Mouse (Mus musculus): Measurements from ENCODE around the gene Exosc5. TPM values are rescaled to one million over a fixed set of nuclear protein-coding genes. Genes with fewer than 3 reads are reported as not detected.
A peak's percentile ranks its signal among the peaks of the same experiment; 100 is the strongest.

Gene Exosc5
- total RNA-seq, 2 experiments from 2014 or later = 20.3 to 23.2 TPM

- DNase-seq = peak in 1 of 2 experiments; percentile 13
- intact Hi-C loops (cut with DNase I) = no loop called here
Observed at GRCm38 (mm10) chr7:25703793-25704494, 45.0 kb downstream of the Exosc5 start.

GRCm38 (mm10) chr7:25704716-25705364 lies 45.9 kb downstream of the Exosc5 start:
- intact Hi-C loops (cut with DNase I) = no loop called here
- peak in 1 of 2 experiments; percentile 13 for DNase-seq

GRCm38 (mm10) chr7:25705801-25706251 lies 46.9 kb downstream of the Exosc5 start:
- intact Hi-C loops (cut with DNase I) = no loop called here
- DNase-seq = peak in 1 of 2 experiments; percentile 22

DNA sequence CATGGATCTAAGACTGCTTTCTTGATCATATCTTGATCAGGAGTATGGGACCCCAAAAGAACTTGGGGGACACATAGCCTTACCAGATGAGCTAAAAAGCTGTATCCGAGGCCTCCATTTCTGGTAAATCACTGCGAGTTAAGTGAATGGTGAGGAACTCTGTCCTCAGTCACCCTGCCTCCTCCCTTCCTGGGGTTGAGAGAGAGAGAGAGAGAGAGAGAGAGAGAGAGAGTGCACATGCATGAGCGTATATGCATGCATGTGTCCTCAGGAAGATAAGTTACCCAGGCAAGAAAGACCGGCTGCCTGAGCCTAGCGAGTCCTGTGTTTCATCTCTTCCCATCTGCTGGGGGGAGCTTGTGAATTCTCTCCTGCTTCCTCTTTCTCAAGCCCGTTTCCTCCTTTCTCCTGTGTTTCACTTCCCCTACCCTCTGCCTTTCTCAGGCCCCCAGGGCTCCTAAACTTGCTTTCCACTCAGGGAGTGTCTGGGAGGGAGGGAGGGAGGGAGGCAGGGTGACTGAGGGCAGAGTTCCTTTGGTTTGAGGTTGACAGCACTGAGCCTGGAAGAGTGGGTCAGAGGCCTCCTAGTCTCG lies 47.7 kb downstream of the Exosc5 start:
- intact Hi-C loops (cut with DNase I) = no loop called here
- no peak for DNase-seq

DNA sequence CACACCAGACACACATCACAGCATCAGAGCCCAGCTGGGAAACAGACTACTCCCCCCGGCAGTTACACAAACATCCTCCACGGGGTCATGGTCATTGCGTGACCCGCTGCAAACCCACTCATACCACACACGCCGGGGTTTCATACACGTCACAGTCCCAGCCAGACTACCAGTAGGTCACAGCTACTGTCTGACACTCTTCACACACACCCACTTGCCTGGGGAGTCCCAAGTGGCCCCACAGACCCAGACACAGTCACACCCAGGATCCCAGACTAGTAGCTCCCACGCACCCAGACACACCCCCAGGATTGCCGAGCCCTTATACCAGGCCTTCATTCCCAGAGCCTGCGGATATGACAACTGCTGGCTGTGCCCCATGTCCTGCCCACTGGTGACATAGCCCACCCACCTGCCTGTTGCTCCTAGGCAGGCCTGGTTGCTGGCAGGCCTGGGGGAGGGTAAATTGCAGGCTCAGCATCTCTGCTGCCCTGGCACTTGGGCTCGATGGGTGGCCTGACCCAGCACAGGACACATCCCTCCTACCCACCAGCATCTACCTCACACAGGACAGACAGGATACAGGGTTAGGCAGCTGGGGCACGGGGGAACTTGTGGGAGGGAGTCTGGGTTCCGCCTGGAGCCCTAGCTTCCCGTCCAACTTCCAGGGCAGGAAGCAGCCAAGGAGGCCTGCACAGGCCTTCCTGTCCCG lies 48.8 kb downstream of the Exosc5 start:
- peak; percentile 35 to 39 for DNase-seq
- intact Hi-C loops (cut with DNase I) = no loop called here

DNA sequence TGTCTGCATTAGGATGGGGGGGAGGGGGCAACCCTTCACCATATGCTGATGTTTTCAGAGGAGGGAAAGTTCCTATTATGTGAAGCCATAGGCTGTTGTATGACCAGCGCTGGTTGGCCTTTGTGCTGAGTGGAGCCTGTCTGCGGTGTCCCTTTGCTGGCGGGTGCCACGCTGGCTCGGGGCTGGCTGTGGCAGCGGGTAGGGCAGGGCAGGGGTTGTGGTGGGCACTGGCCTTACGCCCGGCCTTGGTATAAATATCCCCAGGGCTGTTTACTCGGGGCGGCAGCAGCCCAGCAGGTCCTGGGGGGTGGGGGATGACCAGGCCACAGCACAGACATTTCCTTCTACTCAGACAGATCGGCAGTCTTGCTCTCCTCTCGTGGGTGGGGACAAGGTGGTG lies 51.0 kb downstream of the Exosc5 start:
- no peak for DNase-seq
- intact Hi-C loops (cut with DNase I) = no loop called here

DNA sequence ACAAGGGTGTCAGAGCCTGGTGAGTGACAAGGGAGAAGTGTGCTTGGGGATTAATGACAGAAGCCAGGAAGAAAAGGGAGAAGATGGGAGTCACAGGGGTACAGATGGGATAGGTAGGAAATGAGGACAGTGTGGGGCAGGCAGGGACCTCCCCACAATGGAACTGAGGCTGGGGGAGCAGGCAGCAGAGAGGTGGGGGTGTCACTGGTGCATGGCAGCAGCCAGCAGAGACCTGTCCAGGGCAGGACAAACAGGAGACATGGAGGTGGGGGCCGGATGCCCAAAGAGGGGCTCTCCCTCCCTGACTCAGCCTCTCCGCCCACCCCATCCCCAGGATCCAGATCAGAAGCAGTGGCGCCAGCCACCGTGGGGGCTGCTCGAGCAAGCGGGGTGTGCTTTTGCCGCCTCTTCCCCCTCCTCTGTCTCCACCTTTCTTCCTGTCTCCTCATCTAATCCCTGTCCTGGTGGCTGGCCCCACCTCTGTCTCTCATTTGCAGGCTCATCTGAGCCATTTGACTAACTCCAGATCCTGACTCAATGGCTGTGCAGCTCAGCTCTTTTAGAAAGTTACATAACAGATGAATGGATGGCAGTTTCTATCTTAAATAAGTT lies 51.7 kb downstream of the Exosc5 start:
- DNase-seq = peak in 1 of 2 experiments; percentile 21
- intact Hi-C loops (cut with DNase I) = no loop called here

GRCm38 (mm10) chr7:25711165-25711564 lies 52.2 kb downstream of the Exosc5 start:
- DNase-seq = peak in 1 of 2 experiments; percentile 14
- intact Hi-C loops (cut with DNase I) = no loop called here

- intact Hi-C loops (cut with DNase I) = no loop called here
- peak; percentile 51 to 58 for DNase-seq
Observed at GRCm38 (mm10) chr7:25711731-25712197, 52.8 kb downstream of the Exosc5 start.

DNA sequence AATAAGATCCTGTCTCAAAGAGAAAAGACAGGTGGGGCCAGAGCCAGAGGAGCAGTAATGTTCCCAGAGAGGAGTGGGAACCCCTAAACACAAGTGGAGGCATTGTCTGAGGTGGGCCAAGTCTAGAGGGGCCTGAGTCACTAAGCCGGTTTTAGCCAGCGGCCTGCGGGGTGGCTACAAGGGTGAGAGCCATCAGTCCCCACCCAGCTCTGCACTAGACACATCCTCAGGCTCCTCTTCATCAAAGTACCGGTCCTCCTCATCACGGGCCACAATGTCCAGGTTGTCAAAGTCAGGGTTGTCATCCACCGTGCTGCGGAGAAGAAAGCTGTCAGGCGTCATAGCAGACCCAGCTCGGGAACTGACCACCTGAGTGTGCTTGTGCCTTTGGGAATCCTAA lies 53.8 kb downstream of the Exosc5 start:
- intact Hi-C loops (cut with DNase I) = no loop called here
- DNase-seq = no peak

- no peak for DNase-seq
- intact Hi-C loops (cut with DNase I) = no loop called here
Observed at GRCm38 (mm10) chr7:25714581-25714980, 55.6 kb downstream of the Exosc5 start.

- intact Hi-C loops (cut with DNase I) = no loop called here
- no peak for DNase-seq
Observed at GRCm38 (mm10) chr7:25715731-25716271, 56.8 kb downstream of the Exosc5 start.

GRCm38 (mm10) chr7:25717478-25717877 lies 58.5 kb downstream of the Exosc5 start:
- intact Hi-C loops (cut with DNase I) = no loop called here
- DNase-seq = no peak

- intact Hi-C loops (cut with DNase I) = no loop called here
Observed at GRCm38 (mm10) chr7:25718788-25719417, 59.9 kb downstream of the Exosc5 start, which contains the start of gene Ccdc97. Gene Ccdc97 (minus strand): TSS chr7:25719088.

DNA sequence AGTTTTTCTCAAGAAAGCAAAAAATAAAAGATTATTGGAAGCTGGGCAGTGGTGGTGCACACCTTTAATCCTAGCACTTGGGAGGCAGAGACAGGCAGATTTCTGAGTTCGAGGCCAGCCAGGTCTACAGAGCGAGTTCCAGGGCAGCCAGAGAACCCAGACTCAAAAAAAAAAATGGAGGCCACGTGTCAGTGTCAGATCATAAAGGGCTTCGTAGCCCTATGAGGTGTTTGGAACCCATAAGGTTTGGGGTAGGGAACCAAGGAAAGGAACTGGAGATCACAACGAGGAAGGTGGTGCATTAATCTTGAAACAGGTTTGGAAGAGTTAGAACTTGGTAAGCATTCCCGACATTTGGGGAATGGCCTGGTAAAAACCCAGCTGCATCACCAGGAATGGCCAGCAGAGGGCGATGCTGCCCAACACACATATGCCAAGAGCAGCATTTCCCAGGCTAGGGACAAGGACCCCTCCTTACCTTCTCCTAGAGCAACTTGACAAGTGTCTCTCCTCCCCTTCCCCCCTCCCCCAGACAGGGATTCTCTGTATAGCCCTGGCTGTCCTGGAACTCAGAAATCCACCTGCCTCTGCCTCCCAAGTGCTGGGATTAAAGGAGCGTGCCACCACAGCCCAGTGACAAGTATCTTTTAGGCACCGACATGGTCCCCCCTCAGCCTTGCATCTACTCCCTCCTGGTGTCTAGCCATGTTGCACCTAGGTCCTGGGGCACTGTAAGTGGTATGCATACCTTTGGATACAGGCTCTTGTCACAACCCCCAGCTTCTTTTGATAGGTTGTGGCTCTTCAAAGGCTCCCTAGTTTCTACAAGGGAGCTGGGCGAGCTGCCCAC lies 61.0 kb downstream of the Exosc5 start:
- intact Hi-C loops (cut with DNase I) = no loop called here

More at GRCm38 (mm10) chr7:25718788-25719417, 59.9 kb downstream of the Exosc5 start, which contains the start of gene Ccdc97:
- DNase-seq = peak; percentile 90 to 91

DNA sequence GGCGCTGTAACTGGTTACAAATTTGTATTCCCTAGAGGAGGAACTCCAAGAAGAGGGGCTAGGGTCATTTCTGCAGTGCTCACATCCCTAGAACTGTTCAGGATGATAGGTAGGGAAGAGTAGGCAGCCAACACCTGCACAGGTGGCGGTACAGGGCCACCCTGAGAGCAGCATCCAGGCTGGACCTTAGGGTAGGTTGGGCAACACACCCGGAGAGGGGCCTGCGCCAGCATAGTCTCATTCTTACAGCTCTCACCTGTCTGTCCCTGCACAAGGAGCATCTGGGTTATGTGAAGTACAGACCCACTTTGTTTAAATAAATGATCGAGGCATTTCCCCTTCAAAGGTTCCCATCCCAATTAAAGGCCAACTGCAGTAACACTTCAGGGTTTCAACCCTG lies 61.8 kb downstream of the Exosc5 start:
- intact Hi-C loops (cut with DNase I) = no loop called here
- no peak for DNase-seq

More for the DNA sequence above, 61.0 kb downstream of the Exosc5 start:
- peak; percentile 66 to 82 for DNase-seq
